Mouse (Mus musculus): ENCODE data around the gene Hhat.

The Hhat gene

DNA sequence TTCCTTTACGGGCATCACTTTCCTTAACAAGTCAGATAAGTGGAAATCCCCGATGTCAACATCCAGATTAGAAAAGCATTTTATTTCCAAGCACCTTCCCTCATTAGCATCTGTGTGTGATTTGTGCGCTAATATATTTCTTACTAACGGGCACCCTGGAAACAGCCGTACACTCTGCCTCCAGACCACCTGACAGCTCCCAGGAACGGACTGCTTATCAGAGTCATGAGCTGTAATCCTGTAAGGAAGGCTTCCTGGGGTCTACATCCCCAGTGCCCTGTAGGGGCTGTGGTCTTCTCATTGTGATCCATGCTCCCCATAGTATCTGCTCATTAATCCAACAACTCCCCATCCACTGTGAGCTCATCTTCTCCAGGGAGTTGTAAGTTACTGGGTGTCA lies 157.8 kb downstream of the Hhat start:
- in situ Hi-C loops (cut with MboI; ENCODE audit: low pct_unique_long_range_greater_than_20kb in 1 of 2, low sequenced_read_pairs in 2 of 2, unreplicated experiment in 1 of 2), result no loop called here

DNA sequence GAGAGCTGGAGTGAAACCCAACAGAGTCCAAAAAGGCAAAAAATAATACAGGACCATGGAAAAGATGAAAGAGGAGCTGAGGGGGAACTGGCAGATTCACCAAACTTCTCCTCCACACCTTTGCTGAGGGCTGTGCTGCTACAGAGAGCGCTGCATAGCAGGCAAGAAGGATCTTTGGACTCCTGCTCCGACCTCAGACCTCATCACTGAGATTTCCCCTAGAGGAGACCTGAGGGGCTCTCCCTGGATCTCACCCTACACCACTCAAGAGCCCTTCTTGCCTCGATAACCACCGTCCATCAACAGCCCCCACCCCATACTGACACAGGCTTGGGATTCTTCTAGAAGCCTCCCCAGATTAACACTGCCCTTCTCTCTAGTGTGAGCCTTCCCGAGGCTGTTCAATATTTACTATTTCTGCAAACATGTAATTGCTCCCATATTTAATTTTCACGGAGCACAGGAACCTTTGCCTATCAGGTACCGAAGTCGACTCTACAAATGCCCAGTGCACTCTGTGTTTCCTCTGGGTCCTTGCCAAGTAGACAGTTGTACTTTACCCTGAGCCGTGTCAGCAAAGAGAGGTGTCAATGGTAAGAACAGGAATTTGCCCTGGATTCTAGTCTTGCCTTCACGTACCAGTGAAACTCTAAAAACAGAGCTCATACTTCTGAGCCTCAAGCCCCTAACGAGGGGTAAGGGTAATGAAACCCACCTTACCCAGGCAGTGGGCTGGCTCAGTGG lies 158.9 kb downstream of the Hhat start:
- in situ Hi-C loops (cut with MboI; ENCODE audit: low pct_unique_long_range_greater_than_20kb in 1 of 2, low sequenced_read_pairs in 2 of 2, unreplicated experiment in 1 of 2), result no loop called here

DNA sequence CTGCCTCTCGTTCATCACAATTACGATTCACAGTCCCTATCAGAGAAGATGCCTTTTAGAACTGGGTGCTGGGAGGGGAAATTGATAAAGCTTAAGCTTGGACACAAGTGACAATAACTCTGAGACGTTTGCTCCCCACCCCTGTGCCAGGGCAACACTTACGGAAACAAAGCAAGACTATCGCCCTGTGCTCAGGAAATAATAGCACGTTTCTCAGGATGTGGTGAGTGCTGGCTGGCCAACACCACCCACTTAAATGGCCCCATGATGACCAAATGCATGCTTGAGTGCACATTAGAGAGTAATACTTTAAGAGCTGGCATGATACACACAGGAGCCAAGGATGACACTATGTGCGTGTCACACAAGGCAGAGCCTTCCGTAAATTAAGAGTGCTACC lies 164.1 kb downstream of the Hhat start:
- in situ Hi-C loops (cut with MboI; ENCODE audit: low pct_unique_long_range_greater_than_20kb in 1 of 2, low sequenced_read_pairs in 2 of 2, unreplicated experiment in 1 of 2), result no loop called here

DNA sequence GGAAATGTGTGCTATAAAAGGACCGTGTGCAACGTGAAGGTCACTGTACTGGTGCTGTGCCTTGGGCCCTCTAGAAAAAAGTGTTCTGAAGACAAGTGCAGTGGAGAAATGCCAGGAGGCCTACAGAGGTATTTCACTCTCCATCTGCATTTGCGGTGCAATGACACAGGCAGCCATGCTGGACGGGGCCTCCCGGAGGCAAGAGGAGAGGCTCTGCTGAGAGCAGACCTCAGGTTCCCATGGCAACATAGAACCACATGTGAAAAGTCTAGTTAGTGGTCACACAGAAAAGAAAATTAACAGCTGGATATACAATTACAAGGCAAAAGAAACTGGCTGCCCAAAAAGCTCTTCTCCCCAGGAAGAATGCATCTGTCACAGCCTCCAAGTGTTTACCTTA lies 166.6 kb downstream of the Hhat start:
- in situ Hi-C loops (cut with MboI; ENCODE audit: low pct_unique_long_range_greater_than_20kb in 1 of 2, low sequenced_read_pairs in 2 of 2, unreplicated experiment in 1 of 2), result loop anchor here in 1 of 2 experiments (5.0 kb wide), 1 partner anchor 412 kb away; the partner anchor contains the start of gene Kcnh1

DNA sequence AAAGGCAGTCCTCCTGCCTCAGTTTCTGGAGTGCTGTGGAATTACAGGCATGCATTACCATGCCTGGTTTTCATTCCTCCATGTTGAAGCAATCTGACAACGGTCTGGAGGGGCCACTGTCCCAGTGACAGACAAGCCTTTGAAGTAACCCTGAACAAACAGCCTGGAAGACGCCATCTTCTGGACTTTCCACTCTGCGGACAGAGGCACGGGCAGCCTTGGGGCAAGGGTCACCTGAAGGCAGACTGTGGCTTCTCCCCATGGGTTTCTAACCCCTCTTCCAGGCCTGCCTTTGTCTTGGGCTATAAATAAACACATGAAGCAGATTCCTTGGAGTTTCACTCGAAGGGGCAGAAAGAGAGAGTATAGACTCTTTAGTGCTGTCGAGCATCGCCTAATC lies 167.5 kb downstream of the Hhat start:
- in situ Hi-C loops (cut with MboI; ENCODE audit: low pct_unique_long_range_greater_than_20kb in 1 of 2, low sequenced_read_pairs in 2 of 2, unreplicated experiment in 1 of 2), result loop anchor here in 1 of 2 experiments (5.0 kb wide), 1 partner anchor 411 kb away; the partner anchor contains the start of gene Kcnh1

DNA sequence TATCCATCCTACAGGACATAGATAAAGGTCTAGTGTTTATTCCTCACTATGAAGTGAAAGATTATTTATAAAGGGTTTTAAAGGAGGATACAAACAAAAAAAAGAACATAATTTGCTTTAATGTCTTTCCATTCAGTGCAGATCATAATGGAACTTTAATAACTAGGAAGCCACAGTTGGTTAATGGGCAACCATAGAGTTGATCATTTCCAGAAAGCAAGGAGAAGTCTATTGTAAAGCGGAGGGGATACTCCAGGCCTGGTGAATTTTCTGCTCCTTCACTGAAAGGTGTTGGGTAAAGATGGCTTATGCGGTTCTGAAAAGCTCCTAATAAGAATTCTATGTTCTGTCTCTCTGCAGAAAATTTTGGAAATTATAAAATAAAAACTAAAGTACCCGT lies 169.8 kb downstream of the Hhat start:
- in situ Hi-C loops (cut with MboI; ENCODE audit: low pct_unique_long_range_greater_than_20kb in 1 of 2, low sequenced_read_pairs in 2 of 2, unreplicated experiment in 1 of 2), result loop anchor here in 1 of 2 experiments (5.0 kb wide), 1 partner anchor 409 kb away; the partner anchor contains the start of gene Kcnh1

DNA sequence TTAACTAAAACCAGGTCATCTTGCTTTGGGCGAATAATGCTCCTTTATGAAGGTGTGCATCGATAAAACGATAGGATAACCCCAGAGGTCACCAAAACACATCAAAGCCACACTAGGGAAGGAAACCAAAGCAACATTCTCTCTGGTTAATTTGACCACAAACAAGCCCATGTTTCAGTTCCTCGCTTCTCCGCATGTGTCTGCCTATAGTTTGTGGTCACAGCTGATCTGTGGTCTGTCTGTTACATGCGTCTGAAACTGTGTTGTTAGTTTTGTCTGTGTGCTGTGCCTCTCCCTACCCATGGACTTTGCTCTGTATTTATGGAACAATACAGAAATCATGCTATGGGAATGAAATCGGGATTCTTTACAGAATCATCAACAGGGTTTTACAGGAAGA lies 171.3 kb downstream of the Hhat start:
- in situ Hi-C loops (cut with MboI; ENCODE audit: low pct_unique_long_range_greater_than_20kb in 1 of 2, low sequenced_read_pairs in 2 of 2, unreplicated experiment in 1 of 2), result loop anchor here (5.0 kb wide), 2 partner anchors 407 to 412 kb away; partner anchors contain the start of gene Kcnh1 (in 1 of the 2)

DNA sequence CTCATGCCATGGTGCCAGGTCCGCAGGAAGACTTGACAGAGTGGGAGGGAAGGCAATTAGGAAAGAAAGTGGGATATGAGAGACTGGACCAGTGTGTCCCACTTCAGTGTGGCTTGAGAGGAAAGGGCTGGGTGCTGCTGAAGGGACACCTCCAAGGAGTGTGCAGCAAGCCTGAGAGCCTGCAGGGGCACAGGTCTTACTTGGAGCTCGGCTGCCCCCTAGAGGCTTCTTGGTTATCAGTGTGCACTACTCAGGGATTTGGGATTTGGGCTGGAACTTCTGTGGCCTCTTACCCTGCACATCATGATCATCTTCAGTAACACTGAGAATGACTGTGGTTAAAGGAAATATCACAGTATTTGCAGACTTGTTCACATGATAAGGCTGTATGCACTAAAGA lies 172.6 kb downstream of the Hhat start:
- in situ Hi-C loops (cut with MboI; ENCODE audit: low pct_unique_long_range_greater_than_20kb in 1 of 2, low sequenced_read_pairs in 2 of 2, unreplicated experiment in 1 of 2), result loop anchor here in 1 of 2 experiments (5.0 kb wide), 1 partner anchor 411 kb away; no protein-coding TSS in a partner anchor

DNA sequence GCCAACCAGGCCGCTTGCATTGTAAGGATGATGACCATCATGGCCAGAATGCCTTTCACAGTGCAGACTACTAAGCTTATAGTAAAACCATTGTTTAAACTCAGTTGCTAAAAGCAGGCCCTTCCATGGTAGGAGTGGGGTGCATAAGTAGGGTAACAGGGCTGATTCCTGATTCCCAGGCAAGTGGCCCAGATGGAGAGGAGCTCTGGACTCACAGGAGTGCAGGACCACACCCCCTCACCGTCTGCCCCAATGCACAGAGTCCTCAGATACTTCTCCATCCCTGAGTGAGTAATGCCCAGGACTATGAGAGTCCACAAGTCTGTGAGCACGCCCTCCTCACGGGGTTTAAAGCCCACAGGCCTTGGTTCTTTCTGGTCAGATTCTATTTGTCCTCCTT lies 175.6 kb downstream of the Hhat start:
- in situ Hi-C loops (cut with MboI; ENCODE audit: low pct_unique_long_range_greater_than_20kb in 1 of 2, low sequenced_read_pairs in 2 of 2, unreplicated experiment in 1 of 2), result loop anchor here in 1 of 2 experiments (5.0 kb wide), 1 partner anchor 408 kb away; no protein-coding TSS in a partner anchor

DNA sequence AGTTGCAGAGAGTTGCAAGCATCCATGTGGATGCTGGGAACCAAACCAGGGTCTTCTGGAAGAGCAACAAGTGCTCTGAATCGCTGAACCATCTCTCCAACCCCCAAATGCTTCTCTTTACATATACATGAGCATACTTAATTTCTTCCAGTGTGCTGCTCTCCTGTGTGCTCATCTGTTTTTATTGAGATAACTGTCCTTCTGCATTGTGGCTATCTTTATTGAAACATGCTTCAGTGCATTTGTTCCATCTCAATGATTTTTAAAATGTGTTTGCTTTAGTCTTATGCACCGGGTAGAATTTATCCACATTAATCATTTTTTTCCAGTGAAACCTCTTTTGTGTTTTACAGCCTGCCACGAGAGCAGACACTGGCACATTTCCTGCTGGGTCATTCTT lies 177.5 kb downstream of the Hhat start:
- in situ Hi-C loops (cut with MboI; ENCODE audit: low pct_unique_long_range_greater_than_20kb in 1 of 2, low sequenced_read_pairs in 2 of 2, unreplicated experiment in 1 of 2), result no loop called here

DNA sequence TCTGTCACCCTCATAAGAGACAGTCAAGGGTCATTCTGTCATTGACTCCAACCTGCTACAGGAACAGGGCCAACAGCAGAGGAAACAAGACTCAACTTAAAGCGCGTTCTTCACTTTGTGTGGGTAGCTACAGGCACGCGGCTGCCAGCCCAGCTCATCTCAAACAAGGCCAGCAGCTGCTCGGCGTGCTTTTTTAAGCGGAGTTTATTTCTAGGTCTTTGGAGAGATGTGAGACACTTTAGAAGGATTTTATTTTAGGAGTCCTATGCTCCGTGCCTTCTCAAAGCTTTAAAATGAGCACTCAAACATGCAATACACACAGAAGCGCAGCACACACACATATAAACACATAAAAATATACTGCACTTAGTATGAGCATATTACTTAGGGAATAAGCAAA lies 183.6 kb downstream of the Hhat start:
- in situ Hi-C loops (cut with MboI; ENCODE audit: low pct_unique_long_range_greater_than_20kb in 1 of 2, low sequenced_read_pairs in 2 of 2, unreplicated experiment in 1 of 2), result no loop called here

DNA sequence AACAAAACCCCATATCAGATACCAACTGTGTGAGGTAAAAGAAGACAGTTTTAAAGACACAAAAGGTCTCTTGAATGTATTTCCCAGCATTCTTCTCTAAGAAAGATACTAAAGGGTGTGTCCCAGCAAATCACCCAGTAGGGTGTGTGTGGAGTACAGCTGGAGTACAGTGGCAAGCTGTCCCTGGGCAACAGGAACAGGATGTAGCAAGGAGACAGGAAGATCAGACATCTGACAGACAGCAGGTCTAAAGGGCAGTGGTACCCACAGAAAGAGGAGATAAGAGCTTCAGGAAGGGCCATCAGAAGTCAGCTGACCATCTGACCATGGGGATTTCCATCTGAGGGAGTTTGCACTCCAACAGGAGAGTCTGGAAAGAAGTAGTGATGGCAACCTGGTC lies 185.7 kb downstream of the Hhat start:
- in situ Hi-C loops (cut with MboI; ENCODE audit: low pct_unique_long_range_greater_than_20kb in 1 of 2, low sequenced_read_pairs in 2 of 2, unreplicated experiment in 1 of 2), result no loop called here

DNA sequence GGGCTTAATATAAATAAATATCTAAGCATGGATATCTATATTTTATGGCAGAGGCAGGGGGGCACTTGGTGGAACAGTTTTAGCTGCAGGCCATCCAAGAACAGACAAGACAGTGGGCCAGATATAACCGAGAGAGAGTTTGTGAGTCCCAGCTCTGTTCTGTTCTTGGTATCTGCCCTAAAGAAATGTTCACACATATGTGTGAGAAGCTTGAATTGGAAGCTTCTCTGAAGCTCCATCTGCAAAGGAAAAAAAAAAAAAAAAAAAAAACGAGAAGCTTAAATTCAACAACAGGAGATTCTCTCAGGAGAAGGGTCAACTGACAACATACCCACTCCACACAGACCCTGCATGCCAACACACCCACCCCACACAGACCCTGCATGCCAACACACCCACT lies 188.1 kb downstream of the Hhat start:
- in situ Hi-C loops (cut with MboI; ENCODE audit: low pct_unique_long_range_greater_than_20kb in 1 of 2, low sequenced_read_pairs in 2 of 2, unreplicated experiment in 1 of 2), result no loop called here

DNA sequence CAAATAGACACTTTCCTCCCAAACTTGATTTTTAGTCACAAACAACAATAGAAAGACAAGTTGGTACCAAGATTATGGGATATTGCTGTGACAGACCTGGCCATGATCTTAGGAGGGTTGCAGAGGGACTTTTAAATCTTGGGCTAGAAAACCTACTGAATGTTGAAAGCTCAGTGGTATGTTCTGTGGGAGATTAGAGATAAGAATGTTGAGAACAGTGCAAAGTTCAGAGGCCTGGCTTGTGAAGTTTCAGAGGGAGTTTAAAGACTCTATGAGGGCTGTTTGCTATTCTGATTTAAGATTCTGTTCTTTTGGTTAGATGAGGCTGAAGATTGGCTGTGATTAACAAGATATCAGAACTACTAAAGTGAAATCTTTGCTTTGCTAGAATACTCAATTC lies 206.3 kb downstream of the Hhat start:
- in situ Hi-C loops (cut with MboI; ENCODE audit: low pct_unique_long_range_greater_than_20kb in 1 of 2, low sequenced_read_pairs in 2 of 2, unreplicated experiment in 1 of 2), result no loop called here

DNA sequence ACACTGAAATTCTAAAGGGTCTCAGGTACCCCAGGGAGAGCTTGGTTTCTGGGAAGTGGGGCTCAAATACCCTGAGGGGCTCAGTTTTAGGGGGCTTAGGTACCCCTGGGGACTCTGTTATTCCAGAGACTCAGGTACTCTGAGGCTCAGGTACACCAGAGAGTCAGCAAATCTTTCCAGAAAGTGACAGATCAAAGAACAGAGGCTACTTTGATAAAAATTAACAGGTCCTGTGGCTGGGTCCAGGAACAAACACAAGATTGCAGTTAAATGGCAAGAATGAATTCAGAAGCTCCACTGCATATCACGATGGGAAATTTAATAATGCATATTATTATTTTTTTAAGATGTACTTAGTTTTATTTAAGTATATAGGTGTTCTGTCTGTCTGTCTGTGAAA lies 211.7 kb downstream of the Hhat start:
- in situ Hi-C loops (cut with MboI; ENCODE audit: low pct_unique_long_range_greater_than_20kb in 1 of 2, low sequenced_read_pairs in 2 of 2, unreplicated experiment in 1 of 2), result no loop called here

DNA sequence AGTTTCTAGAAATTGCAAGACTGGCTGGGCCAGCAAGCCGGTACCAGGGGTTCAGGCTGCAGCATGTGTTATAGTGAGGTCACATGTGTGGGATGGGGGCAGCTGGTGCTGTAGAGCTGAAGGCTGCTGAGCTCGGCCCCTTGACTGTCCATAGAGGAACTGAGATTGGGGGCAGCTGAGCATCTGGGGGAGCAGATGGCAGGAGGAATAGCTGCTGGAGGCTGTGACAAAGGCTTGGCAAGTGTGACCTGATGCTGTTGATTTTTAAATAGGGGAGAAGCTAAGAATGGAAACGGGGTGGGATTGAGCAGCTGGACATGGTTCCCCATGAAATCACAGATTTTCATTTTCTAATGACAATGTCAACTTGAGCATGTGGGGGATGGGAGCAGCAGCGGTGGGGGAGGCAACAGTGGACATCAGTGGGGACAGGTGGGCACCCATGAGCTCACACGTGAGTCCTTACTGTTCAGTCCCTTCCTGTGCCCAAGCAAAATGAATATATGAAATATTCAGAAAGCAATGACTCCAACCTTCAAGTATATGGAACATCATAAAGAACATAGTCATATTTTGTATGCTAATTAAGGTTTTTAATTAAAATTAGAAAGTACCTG lies 212.9 kb downstream of the Hhat start:
- in situ Hi-C loops (cut with MboI; ENCODE audit: low pct_unique_long_range_greater_than_20kb in 1 of 2, low sequenced_read_pairs in 2 of 2, unreplicated experiment in 1 of 2), result no loop called here

DNA sequence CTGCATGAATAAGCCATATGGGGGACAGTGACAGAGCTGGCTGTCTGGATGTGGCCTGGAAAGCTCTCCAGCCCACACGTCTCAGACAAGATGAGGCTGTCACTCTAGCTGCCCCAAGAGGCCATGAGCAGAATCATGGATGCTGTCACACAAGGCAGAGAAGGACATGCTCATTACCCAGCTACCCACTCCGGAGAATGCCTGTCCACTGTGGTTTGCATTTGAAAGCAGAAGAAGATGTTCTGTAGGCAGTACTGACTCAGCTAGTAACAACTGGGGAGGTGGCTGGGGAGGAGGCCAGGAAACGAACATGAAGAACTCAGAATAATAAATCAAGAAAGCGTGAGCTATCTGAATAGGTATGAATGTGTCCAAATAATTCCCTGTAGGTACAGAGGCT lies 215.5 kb downstream of the Hhat start:
- in situ Hi-C loops (cut with MboI; ENCODE audit: low pct_unique_long_range_greater_than_20kb in 1 of 2, low sequenced_read_pairs in 2 of 2, unreplicated experiment in 1 of 2), result no loop called here

DNA sequence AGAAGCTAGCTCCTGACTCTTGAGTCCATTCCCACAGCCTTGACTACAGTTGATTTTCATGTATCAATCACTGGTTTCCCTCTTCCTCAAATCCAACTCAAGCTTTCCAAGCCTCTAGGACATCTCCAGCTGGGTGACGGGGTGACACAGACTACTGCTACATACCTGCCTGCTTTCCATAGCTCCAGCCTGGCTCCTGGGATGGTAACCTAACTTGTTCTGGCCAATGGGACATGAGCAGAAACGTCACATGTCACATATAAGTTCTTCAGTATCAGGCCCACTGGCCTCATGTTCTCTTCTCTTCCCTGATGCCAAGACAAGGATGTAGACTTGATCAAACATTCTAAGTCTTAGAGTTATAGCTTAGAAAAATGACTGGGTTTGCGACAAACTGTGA lies 220.5 kb downstream of the Hhat start:
- in situ Hi-C loops (cut with MboI; ENCODE audit: low pct_unique_long_range_greater_than_20kb in 1 of 2, low sequenced_read_pairs in 2 of 2, unreplicated experiment in 1 of 2), result no loop called here

DNA sequence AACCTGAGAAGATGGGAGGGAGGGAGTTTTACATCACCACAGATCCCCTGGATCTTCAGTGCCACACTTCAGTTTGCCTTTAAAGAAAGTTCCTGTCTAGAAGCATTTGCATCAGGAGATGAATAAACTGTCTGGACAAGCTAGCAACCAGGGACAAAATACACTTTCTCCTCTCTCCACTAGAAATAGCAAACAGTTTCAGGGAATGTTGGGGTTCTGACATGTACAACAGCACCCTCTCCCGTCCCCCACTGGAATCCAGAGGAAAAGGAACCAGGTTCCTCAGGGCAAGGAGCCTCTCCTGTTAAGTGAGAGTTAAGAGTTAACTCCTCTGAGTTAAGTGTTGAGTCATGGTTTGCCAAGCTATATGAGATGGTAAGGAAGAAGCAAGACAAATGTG lies 224.2 kb downstream of the Hhat start:
- in situ Hi-C loops (cut with MboI; ENCODE audit: low pct_unique_long_range_greater_than_20kb in 1 of 2, low sequenced_read_pairs in 2 of 2, unreplicated experiment in 1 of 2), result no loop called here

DNA sequence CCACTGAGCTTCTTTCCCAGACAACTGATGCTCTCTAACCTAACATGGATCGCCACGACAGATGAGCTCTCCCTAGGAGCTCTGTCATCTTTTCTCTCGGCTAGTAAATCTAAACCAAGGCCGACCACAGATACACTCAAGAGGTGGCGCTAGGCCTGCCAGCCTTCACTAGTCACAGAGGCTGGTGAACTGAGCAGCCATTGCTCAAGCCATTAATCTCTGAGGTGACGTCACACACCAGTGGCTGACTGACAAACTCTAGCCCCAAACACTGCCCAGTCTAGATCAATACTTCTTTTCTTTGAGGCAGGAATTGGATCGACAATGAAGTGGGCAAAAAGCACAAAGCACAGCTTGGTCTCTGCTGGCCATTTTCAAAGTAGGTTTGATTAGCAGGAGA lies 226.1 kb downstream of the Hhat start:
- in situ Hi-C loops (cut with MboI; ENCODE audit: low pct_unique_long_range_greater_than_20kb in 1 of 2, low sequenced_read_pairs in 2 of 2, unreplicated experiment in 1 of 2), result no loop called here

Measured in mouse embryonic stem cell (cell line).